Mouse (Mus musculus) hindbrain, embryonic 16.5 days (tissue): Measurements from ENCODE around the gene Olfr477. TPM values are rescaled to one million over a fixed set of nuclear protein-coding genes. Genes with fewer than 3 reads are reported as not detected.
"Not testable (repeated sequence)": the region's sequence is repeated elsewhere in the genome, so short reads cannot be mapped to it uniquely, and the experiment has no call there.

Experiments used
- ATAC-seq: fragments of 200-750 bp; cut with Nextera tagmentation; 2 replicates; pipeline ENCODE4 v1.8.0; 2017; ENCODE audit warnings: moderate TSS enrichment, moderate library complexity
- H3K27ac ChIP-seq: fragments of 300-500 bp; sonication (generic); 2 replicates; pipeline ENCODE4 v1.5.1; 2014; ENCODE audit warnings: low read depth, mild to moderate bottlenecking, control low read depth, low read length, moderate library complexity
- H3K27me3 ChIP-seq: fragments of 300-500 bp; sonication (generic); replicated peaks from 2 replicates; pipeline ENCODE4 v1.6.1; 2014; ENCODE audit warnings: low read length; ENCODE audit not compliant: control insufficient read depth, insufficient read depth
- H3K36me3 ChIP-seq: fragments of 300-500 bp; sonication (generic); 2 replicates; pipeline ENCODE4 v1.6.1; 2014; ENCODE audit warnings: mild to moderate bottlenecking, low read length, moderate library complexity, mixed read lengths; ENCODE audit not compliant: control insufficient read depth, insufficient read depth
- H3K4me1 ChIP-seq: fragments of 300-500 bp; sonication (generic); 2 replicates; pipeline ENCODE4 v1.6.1; 2014; ENCODE audit warnings: low read depth, low read length; ENCODE audit not compliant: control insufficient read depth, insufficient read depth
- H3K4me2 ChIP-seq: fragments of 300-500 bp; sonication (generic); 2 replicates; pipeline ENCODE4 v1.6.1; 2014; ENCODE audit warnings: mild to moderate bottlenecking, low read length, control low read depth, moderate library complexity
- H3K4me3 ChIP-seq: fragments of 300-500 bp; sonication (generic); 2 replicates; pipeline ENCODE4 v1.5.1; 2014; ENCODE audit warnings: mild to moderate bottlenecking, low read length, control low read depth, moderate library complexity
- H3K9ac ChIP-seq: fragments of 300-500 bp; sonication (generic); 2 replicates; pipeline ENCODE4 v1.6.1; 2014; ENCODE audit warnings: low read depth, mild to moderate bottlenecking, control low read depth, low read length, moderate library complexity
- H3K9me3 ChIP-seq: fragments of 300-500 bp; sonication (generic); 2 replicates; pipeline ENCODE4 v1.6.1; 2014; ENCODE audit warnings: mild to moderate bottlenecking, low read length, moderate library complexity; ENCODE audit not compliant: control insufficient read depth
- WGBS: fragments of 180-500 bp; shearing (Covaris S2); extraction: QIAGEN DNeasy Blood & Tissue Kit; methylation state at CpG from one replicate; pipeline ENCODE4 v1.1.7; 2014; 5-methylcytosine and 5-hydroxymethylcytosine counted together
- polyA plus RNA-seq: library from polyadenylated mRNA; unstranded; fragments of >200 nt; fragmentation: Nextera tagmentation; extraction: Ambion mirVana; gene quantifications from 2 replicates; pipeline ENCODE4 v1.2.1, GENCODE M21; 2015

The Olfr477 gene
- polyA plus RNA-seq, result not detected in 2 replicates

DNA sequence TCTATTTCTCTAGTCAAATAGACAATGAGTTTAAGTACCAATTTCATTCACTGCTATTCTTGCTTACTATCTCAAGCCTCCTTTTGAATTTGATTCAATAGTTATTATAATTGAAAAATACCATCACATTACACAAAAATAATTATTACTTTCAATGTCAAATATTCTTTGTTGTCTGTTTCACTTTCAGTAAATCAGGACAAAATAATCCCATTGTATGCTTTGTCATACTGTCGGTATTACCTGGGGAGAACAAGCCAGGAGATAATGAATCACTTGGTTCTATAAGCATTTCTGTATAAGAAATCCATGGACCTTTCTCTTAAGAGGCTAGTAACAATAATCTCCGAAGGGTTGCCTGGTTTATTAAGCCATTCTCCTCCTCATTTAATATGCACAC is at the start of gene Olfr477:
Gene Olfr477 (plus strand): TSS at position 301 of the 400 bp plus-strand sequence.
- H3K9me3 ChIP-seq, result no peaks in the 10 kb centered on the region
- H3K27ac ChIP-seq, result no peak within 1 kb of the TSS
- no peak within 1 kb of the TSS for H3K9ac ChIP-seq
- 80% methylated on average over 2 of the region's 2 CpGs for WGBS
- H3K4me3 ChIP-seq, result no peak within 1 kb of the TSS
- no peaks in the 10 kb centered on the region for H3K4me1 ChIP-seq
- H3K4me2 ChIP-seq, result no peak within 1 kb of the TSS
- H3K27me3 ChIP-seq, result no peaks in the 10 kb centered on the region
- no peaks in the 10 kb centered on the region for H3K36me3 ChIP-seq
- no peak for ATAC-seq

DNA sequence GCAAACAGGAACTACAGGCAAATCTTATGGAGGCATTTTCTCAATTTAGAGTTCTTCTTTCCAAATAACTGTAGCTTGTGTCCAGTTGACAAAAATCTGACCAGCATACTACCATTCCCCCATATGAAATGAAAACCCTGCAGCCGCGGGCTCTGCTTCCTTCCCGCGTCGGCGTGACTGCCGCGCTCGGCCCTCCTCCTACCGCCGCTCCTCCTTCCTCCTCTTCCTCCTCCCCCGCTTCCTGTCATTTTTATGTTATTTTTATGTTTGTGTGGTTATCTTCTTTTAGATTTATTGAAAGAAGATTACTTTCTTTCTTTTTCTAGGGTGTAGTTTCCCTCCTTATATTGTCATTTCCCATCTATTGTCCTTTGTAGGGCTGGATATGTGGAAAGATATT is 34.0 kb upstream of the Olfr477 start:
- not testable (repeated sequence) for H3K9ac ChIP-seq
- 96% methylated on average over 12 of the region's 12 CpGs for WGBS

DNA sequence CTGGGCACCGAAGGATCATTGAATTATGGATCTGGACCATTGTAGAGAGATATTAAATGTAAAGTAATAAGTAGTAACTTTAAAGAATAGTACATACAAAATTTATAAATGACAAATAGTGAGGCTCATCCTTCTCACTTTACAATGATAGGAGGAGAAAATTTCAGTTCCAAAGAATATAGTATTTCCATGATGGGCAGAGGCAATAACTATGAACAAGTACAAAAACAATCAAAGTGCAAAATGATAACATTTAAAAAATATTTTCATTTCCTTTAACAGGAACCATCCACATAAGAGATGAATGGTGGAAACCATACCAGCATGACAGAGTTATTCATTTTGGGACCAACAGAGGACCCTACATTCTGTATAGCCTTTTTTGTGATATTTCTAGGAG is 32.1 kb upstream of the Olfr477 start, which contains the start of gene Olfr474:
Gene Olfr474 (plus strand): TSS at position 301 of the 400 bp plus-strand sequence.
- H3K36me3 ChIP-seq, result no peaks in the 10 kb centered on the region
- no peaks in the 10 kb centered on the region for H3K4me1 ChIP-seq
- H3K27ac ChIP-seq, result no peak within 1 kb of the TSS
- H3K4me3 ChIP-seq, result no peak within 1 kb of the TSS
- no peaks in the 10 kb centered on the region for H3K9me3 ChIP-seq
- no peak within 1 kb of the TSS for H3K9ac ChIP-seq
- no peak within 1 kb of the TSS for H3K4me2 ChIP-seq
- no peak for ATAC-seq
- WGBS, result 79% methylated on average over 1 of the region's 1 CpGs
- no peaks in the 10 kb centered on the region for H3K27me3 ChIP-seq

More for the DNA sequence above, 34.0 kb upstream of the Olfr477 start:
- H3K4me1 ChIP-seq, H3K27ac ChIP-seq, H3K27me3 ChIP-seq, H3K36me3 ChIP-seq, H3K4me3 ChIP-seq, ATAC-seq, H3K9me3 ChIP-seq, H3K4me2 ChIP-seq: not testable (repeated sequence)

DNA sequence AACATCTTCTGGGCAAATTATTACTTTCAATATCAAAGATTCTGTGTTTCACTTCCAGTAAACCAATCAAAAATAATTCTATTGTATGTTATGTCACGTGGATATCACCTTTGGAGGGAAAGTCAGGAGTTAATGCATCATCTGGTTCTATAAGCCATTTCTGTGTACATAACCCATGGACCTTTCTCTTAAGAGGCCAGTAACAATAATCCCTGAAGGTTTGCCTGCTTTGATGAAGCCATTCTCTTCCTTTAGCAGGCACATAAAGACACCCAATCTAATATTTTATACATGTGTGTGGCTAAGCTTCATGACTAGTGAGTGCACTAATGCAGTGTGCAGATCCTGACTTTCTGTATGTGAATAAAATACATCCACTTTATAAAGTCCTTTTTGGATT is 22.0 kb upstream of the Olfr477 start, which contains the start of gene Olfr476:
Gene Olfr476 (plus strand): TSS at position 301 of the 400 bp plus-strand sequence.
- Histone ChIP-seq H3K36me3 (no peaks in the 10 kb centered on the region), H3K4me2 (no peak within 1 kb of the TSS), H3K4me1 (no peaks in the 10 kb centered on the region), H3K9ac (no peak within 1 kb of the TSS), H3K27me3 (no peaks in the 10 kb centered on the region), H3K4me3 (no peak within 1 kb of the TSS), H3K27ac (no peak within 1 kb of the TSS), H3K9me3 (no peaks in the 10 kb centered on the region)
- no peak for ATAC-seq
- 56% methylated on average over 1 of the region's 1 CpGs for WGBS

DNA sequence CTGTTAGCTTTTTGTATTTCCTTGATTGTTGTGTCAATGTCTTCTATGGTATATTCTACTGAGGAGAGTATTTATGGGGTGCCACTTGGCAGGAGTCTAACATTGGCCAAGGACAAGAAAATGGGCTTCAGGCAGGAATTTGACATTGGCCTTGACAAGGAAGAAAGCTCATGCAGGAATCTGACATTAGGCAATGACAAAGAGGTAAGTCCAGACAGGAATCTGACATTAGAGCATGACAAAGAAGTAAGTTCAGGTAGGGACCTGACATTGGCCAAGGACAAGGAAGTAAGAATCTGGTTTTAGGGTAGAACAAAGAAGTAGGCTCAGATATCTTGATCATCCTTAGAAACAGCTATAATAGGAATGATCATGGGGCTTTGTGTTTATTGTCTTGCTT is 27.8 kb downstream of the Olfr477 start:
- not testable (repeated sequence) for H3K9me3 ChIP-seq, H3K27ac ChIP-seq, H3K36me3 ChIP-seq, H3K4me2 ChIP-seq, H3K9ac ChIP-seq, H3K4me1 ChIP-seq, H3K27me3 ChIP-seq, ATAC-seq, H3K4me3 ChIP-seq

DNA sequence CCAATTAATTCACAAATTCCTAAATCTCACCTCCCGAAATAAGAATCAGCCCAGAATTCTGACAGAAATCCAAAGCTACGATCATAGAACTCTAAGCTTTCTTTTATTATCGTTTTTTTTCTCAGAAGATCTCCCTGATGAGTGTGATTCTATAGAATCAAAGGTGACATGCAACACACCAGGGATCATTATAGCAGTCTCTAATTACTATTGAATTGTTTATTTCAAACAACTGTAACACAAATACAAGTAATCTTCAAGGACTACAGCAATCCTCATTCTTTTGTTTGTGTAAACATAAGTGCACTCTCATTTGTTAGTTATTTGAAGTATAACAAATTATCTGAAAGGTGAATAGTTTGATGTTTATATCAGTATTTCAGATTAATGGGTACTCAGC is 47.4 kb downstream of the Olfr477 start, which contains the start of gene Olfr478:
Gene Olfr478 (minus strand): TSS at position 101 of the 400 bp plus-strand sequence.
- H3K27ac ChIP-seq, result no peak within 1 kb of the TSS
- no peak within 1 kb of the TSS for H3K4me2 ChIP-seq
- whole genome bisulfite sequencing, result 85% methylated on average over 3 of the region's 3 CpGs
- no peaks in the 10 kb centered on the region for H3K4me1 ChIP-seq
- H3K9me3 ChIP-seq, result no peaks in the 10 kb centered on the region
- ATAC-seq, result no peak
- H3K36me3 ChIP-seq, result no peaks in the 10 kb centered on the region
- H3K9ac ChIP-seq, result no peak within 1 kb of the TSS
- no peaks in the 10 kb centered on the region for H3K27me3 ChIP-seq
- no peak within 1 kb of the TSS for H3K4me3 ChIP-seq

Other genes with a start within 250 kb of the Olfr477 start
- gene Cyb5r2, start 228.7 kb upstream of the Olfr477 start, polyA plus RNA-seq, result 0.35 and 0.44 TPM in 2 replicates
- gene Ovch2, start 185.5 kb upstream of the Olfr477 start, polyA plus RNA-seq, result not detected in 2 replicates
- gene Olfr467, start 174.4 kb upstream of the Olfr477 start, polyA plus RNA-seq, result not detected in 2 replicates
- not detected in 2 replicates for gene Olfr469, start 161.2 kb upstream of the Olfr477 start, polyA plus RNA-seq
- gene Olfr470, start 139.2 kb upstream of the Olfr477 start, polyA plus RNA-seq, result not detected in 2 replicates
- gene Olfr472, start 88.8 kb upstream of the Olfr477 start, polyA plus RNA-seq, result not detected in 2 replicates
- gene Olfr473, start 56.2 kb upstream of the Olfr477 start, polyA plus RNA-seq, result not detected in 2 replicates
- not detected in 2 replicates for gene Olfr474, start 32.0 kb upstream of the Olfr477 start, polyA plus RNA-seq
- gene Olfr476, start 21.9 kb upstream of the Olfr477 start, polyA plus RNA-seq, result not detected in 2 replicates
- gene Olfr478, start 47.3 kb downstream of the Olfr477 start, polyA plus RNA-seq, result not detected in 2 replicates
- gene Olfr479, start 64.0 kb downstream of the Olfr477 start, polyA plus RNA-seq, result not detected in 2 replicates
- not detected in 2 replicates for gene Olfr480, start 80.7 kb downstream of the Olfr477 start, polyA plus RNA-seq
- gene Olfr481, start 93.2 kb downstream of the Olfr477 start, polyA plus RNA-seq, result not detected in 2 replicates
- 0.11 and 0.26 TPM in 2 replicates for gene Olfr482, start 110.9 kb downstream of the Olfr477 start, polyA plus RNA-seq
- not detected in 2 replicates for gene Olfr483, start 114.2 kb downstream of the Olfr477 start, polyA plus RNA-seq
- not detected in 2 replicates for gene Olfr484, start 140.8 kb downstream of the Olfr477 start, polyA plus RNA-seq
- gene Olfr485, start 173.2 kb downstream of the Olfr477 start, polyA plus RNA-seq, result not detected in 2 replicates
- gene Olfr486, start 186.0 kb downstream of the Olfr477 start, polyA plus RNA-seq, result not detected in 2 replicates
- not detected in 2 replicates for gene Olfr487, start 227.9 kb downstream of the Olfr477 start, polyA plus RNA-seq